ENCODE assay signal across 7 mouse cellular contexts in the genomic region with DNA sequence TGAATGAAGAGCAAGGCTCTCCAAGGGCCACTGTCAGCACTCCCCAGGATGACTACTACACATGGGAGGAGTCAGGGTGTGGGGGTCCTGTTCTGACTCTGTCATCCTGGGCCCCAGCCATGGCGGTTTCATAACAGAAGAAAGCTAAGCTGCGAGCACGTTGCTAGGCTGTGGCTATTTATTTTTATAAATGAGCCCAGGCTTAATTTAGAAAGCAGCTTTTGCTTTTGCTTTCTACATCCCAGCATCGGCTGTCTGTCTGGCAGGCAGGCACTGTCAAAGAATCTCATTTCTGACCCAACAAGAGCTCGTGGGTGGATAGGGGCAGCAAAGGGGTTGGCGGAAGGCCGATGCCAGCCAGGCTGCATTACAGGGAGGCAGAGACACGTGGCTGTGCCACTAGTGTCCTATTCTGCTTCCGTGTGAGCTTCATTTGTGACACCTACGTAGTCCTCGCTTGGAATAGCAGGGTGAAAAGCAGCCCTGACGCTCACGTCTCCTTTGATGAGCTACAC.
A peak's percentile ranks its signal among the peaks of the same experiment; 100 is the strongest.
DNase-seq lines count a peak whose midpoint lies in the region; ATAC-seq and TF ChIP-seq lines count a peak whose summit lies in the region.

No protein-coding gene starts in this region.

- DNase-seq in adrenal gland, postnatal 10 days: peak; percentile 71
- DNase-seq in frontal cortex, postnatal 14 days (ENCODE audit: low spot score in 2 of 2): peak; percentile 56 to 78
- DNase-seq in induced T-regulatory cell, adult 2 months (ENCODE audit: low read depth): peak; percentile 43
- DNase-seq in stomach, postnatal 0 days (ENCODE audit: low spot score): peak; percentile 52
- DNase-seq in cerebellum, postnatal 36 days: no peak

- H3K9me3 ChIP-seq in lung, embryonic 16.5 days (ENCODE audit: control insufficient read depth, low read length): no peaks in the 10 kb centered on the region
- no peaks in the 10 kb centered on the region for H3K9me3 ChIP-seq in stomach, postnatal 0 days (ENCODE audit: control insufficient read depth, low read length)
- no peaks in the 10 kb centered on the region for H3K9me3 ChIP-seq in midbrain, embryonic 16.5 days (replicated peaks; ENCODE audit: control insufficient read depth, low read length, poor library complexity, severe bottlenecking)

- no peak overlapping the region for H3K4me3 ChIP-seq in lung, embryonic 16.5 days (ENCODE audit: low read length)
- no peak overlapping the region for H3K4me3 ChIP-seq in stomach, postnatal 0 days (ENCODE audit: low read depth, low read length)
- no peak overlapping the region for H3K4me3 ChIP-seq in midbrain, embryonic 16.5 days (ENCODE audit: low read depth, low read length)

- peak overlapping the region; percentile 21; the same call in 1 of the 2 replicates for H3K9ac ChIP-seq in lung, embryonic 16.5 days (ENCODE audit: low read length)
- 0 out of 2 replicates have a peak overlapping the region, but pooled peaks have one; percentile 45 for H3K9ac ChIP-seq in stomach, postnatal 0 days (ENCODE audit: low read length)
- no peak overlapping the region for H3K9ac ChIP-seq in midbrain, embryonic 16.5 days (ENCODE audit: low read depth, low read length)

- no peaks in the 10 kb centered on the region for H3K27me3 ChIP-seq in lung, embryonic 16.5 days (ENCODE audit: control insufficient read depth, insufficient read depth, low read depth, low read length)
- no peaks in the 10 kb centered on the region for H3K27me3 ChIP-seq in stomach, postnatal 0 days (ENCODE audit: control insufficient read depth, insufficient read depth, low read length)
- H3K27me3 ChIP-seq in midbrain, embryonic 16.5 days (ENCODE audit: control insufficient read depth, insufficient read depth, low read depth, low read length): no peaks in the 10 kb centered on the region

- H3K4me2 ChIP-seq in lung, embryonic 16.5 days (ENCODE audit: low read depth, low read length): no peak overlapping the region
- no peak overlapping the region for H3K4me2 ChIP-seq in stomach, postnatal 0 days (replicated peaks; ENCODE audit: low read depth)
- no peak overlapping the region for H3K4me2 ChIP-seq in midbrain, embryonic 16.5 days (ENCODE audit: low read length)

- ATAC-seq in lung, embryonic 16.5 days (ENCODE audit: low read depth): peak; percentile 50
- peak; percentile 68 for ATAC-seq in stomach, postnatal 0 days (ENCODE audit: low FRiP score, low TSS enrichment)
- no peak for ATAC-seq in midbrain, embryonic 16.5 days

- H3K27ac ChIP-seq in lung, embryonic 16.5 days (ENCODE audit: low read length): peak overlapping the region; percentile 18; the same call in 1 of the 2 replicates
- H3K27ac ChIP-seq in stomach, postnatal 0 days (replicated peaks): peak overlapping the region; percentile 61
- no peak overlapping the region for H3K27ac ChIP-seq in midbrain, embryonic 16.5 days (ENCODE audit: low read length)

- H3K36me3 ChIP-seq in lung, embryonic 16.5 days (ENCODE audit: control insufficient read depth, insufficient read depth, low read length): no peaks in the 10 kb centered on the region
- H3K36me3 ChIP-seq in stomach, postnatal 0 days (ENCODE audit: control insufficient read depth, insufficient read depth, low read length): no peaks in the 10 kb centered on the region
- H3K36me3 ChIP-seq in midbrain, embryonic 16.5 days (ENCODE audit: control insufficient read depth, insufficient read depth, low read length): no peaks in the 10 kb centered on the region

- 66% methylated on average over 13 of the region's 13 CpGs for WGBS in lung, embryonic 16.5 days
- WGBS in stomach, postnatal 0 days: 57% methylated on average over 13 of the region's 13 CpGs
- 71% methylated on average over 13 of the region's 13 CpGs for WGBS in midbrain, embryonic 16.5 days

- no peak for TF ChIP-seq CTCF in stomach, postnatal 0 days (IDR thresholded peaks at IDR 0.05; ENCODE audit: low read depth)

- TF ChIP-seq EP300 in stomach, postnatal 0 days (optimal IDR thresholded peaks at IDR 0.05): no peak

- H3K4me1 ChIP-seq in lung, embryonic 16.5 days (replicated peaks; ENCODE audit: control insufficient read depth, insufficient read depth, low read length): peaks cover 29% of the 10 kb centered on the region
- peaks cover 5% of the 10 kb centered on the region; the same call in 1 of the 2 replicates for H3K4me1 ChIP-seq in stomach, postnatal 0 days (replicated peaks; ENCODE audit: control insufficient read depth, insufficient read depth)
- peaks cover 13% of the 10 kb centered on the region for H3K4me1 ChIP-seq in midbrain, embryonic 16.5 days (ENCODE audit: control insufficient read depth, insufficient read depth, low read length)

Comparison
In these comparisons a context has a peak if more than half of its experiments do, and no peak if none do; other contexts are left out.
1. DNase-seq: peak in adrenal gland, postnatal 10 days (single experiment), frontal cortex, postnatal 14 days (2 of 2), induced T-regulatory cell, adult 2 months (single experiment) and stomach, postnatal 0 days (single experiment); none in cerebellum, postnatal 36 days (0 of 2).